Mouse (Mus musculus) cortical plate, adult 2 months (tissue): ENCODE measurements around the gene Ctnnb1.

Experiments used
- CTCF ChIP-seq: fragments of 200-500 bp; IDR thresholded peaks from 2 replicates; pipeline ENCODE4 v1.5.1; 2011; ENCODE audit warnings: mild to moderate bottlenecking, control low read depth, low read length; ENCODE audit not compliant: insufficient read depth; ENCODE audit errors: extremely low read depth
- POLR2A ChIP-seq: fragments of 200-500 bp; IDR thresholded peaks from 2 replicates; pipeline ENCODE4 v1.6.1; 2011; ENCODE audit warnings: mild to moderate bottlenecking, low read length, control low read depth; ENCODE audit not compliant: insufficient read depth; ENCODE audit errors: extremely low read depth

- no peak for TF ChIP-seq CTCF
- no peak for TF ChIP-seq POLR2A
Observed at GRCm38 (mm10) chr9:120974209-120974608, 45.2 kb downstream of the Ctnnb1 start.
